Comparison of ENCODE assay signal across 18 mouse cellular contexts in genomic region chr16:92425875-92426274, GRCm38 (mm10). TPM values are rescaled to one million over a fixed set of nuclear protein-coding genes. Genes with fewer than 3 reads are reported as not detected.
DNase-seq lines count a peak whose midpoint lies in the region; ATAC-seq lines count a peak whose summit lies in the region.
"Had no signal": no experiment of that assay in that cellular context is flagged by ENCODE, and none has a peak within 500 bp of the region (broad histone marks: within the 10 kb centered on the region; RNA-seq: fewer than 3 reads in every experiment).

No protein-coding gene starts in this region.

- no peak for ATAC-seq in heart, embryonic 15.5 days (replicated peaks; ENCODE audit: insufficient number of reproducible peaks, insufficient read depth, low FRiP score, low read depth)
- ATAC-seq: midbrain, embryonic 13.5 days had no signal

- no peak overlapping the region for H3K4me2 ChIP-seq in heart, embryonic 15.5 days
- H3K4me2 ChIP-seq: limb, embryonic 15.5 days; midbrain, embryonic 13.5 days; neural tube, embryonic 12.5 days had no signal

- no peaks in the 10 kb centered on the region for H3K9me3 ChIP-seq in heart, embryonic 15.5 days (replicated peaks)
- H3K9me3 ChIP-seq: limb, embryonic 15.5 days; midbrain, embryonic 13.5 days; neural tube, embryonic 12.5 days had no signal

- H3K36me3 ChIP-seq in heart, embryonic 15.5 days: no peaks in the 10 kb centered on the region
- H3K36me3 ChIP-seq: limb, embryonic 15.5 days; midbrain, embryonic 13.5 days; neural tube, embryonic 12.5 days had no signal

- peak overlapping the region; percentile 95 for H3K27ac ChIP-seq in heart, embryonic 15.5 days
- H3K27ac ChIP-seq: kidney, postnatal 0 days; limb, embryonic 15.5 days; midbrain, embryonic 13.5 days; neural tube, embryonic 12.5 days had no signal

- whole genome bisulfite sequencing in heart, embryonic 15.5 days: 67% methylated on average over 11 of the region's 11 CpGs

- peaks cover 81% of the 10 kb centered on the region for H3K4me1 ChIP-seq in heart, embryonic 15.5 days (replicated peaks)

- no peak overlapping the region for H3K4me3 ChIP-seq in heart, embryonic 15.5 days
- H3K4me3 ChIP-seq: erythroblast, embryonic 14.5 days; limb, embryonic 15.5 days; midbrain, embryonic 13.5 days; neural tube, embryonic 12.5 days had no signal

- DNase-seq in heart, adult 8-10 months (ENCODE audit: low spot score): no peak
- DNase-seq in thymus, postnatal 0 days (ENCODE audit: low spot score): peak; percentile 9
- DNase-seq in thymus, adult 18-20 months: no peak
- DNase-seq in R1 (ENCODE audit: low read depth, low spot score): peak; percentile 67
- no peak for DNase-seq in layer of hippocampus, adult 9-10 months (ENCODE audit: low spot score)
- DNase-seq in layer of hippocampus, adult 9-11 months: no peak
- no peak for DNase-seq in spleen, postnatal 4 days (ENCODE audit: low spot score in 2 of 2)
- DNase-seq: adrenal gland, adult 2 months; lung, postnatal 14 days; right cerebral cortex, adult 18-20 months had no signal

- no peak overlapping the region for H3K9ac ChIP-seq in heart, embryonic 15.5 days
- H3K9ac ChIP-seq: limb, embryonic 15.5 days; midbrain, embryonic 13.5 days; neural tube, embryonic 12.5 days had no signal

- H3K27me3 ChIP-seq in heart, embryonic 15.5 days: no peaks in the 10 kb centered on the region
- H3K27me3 ChIP-seq: limb, embryonic 15.5 days; midbrain, embryonic 13.5 days; neural tube, embryonic 12.5 days had no signal

RNA-seq across cellular contexts. Expression of gene Rcan1, which starts 44.8 kb away (rescaled TPM):
- 85.3 and 94.4 TPM in 2 replicates for polyA plus RNA-seq in heart, embryonic 15.5 days (2015; fragmentation: Nextera tagmentation; extraction: Ambion mirVana)
- total RNA-seq in heart, adult 8-10 months (2022): 100 to 1,000 TPM in 1 of 4 experiments, 10 to 100 TPM in 3; 51.0 to 123 (median 71.2) TPM
- polyA plus RNA-seq in thymus, postnatal 0 days (2015; fragmentation: Nextera tagmentation; extraction: Ambion mirVana): 26.5 and 29.3 TPM in 2 replicates

RNA-seq across cellular contexts. Expression of gene Clic6, which starts 59.7 kb away (rescaled TPM):
- polyA plus RNA-seq in heart, embryonic 15.5 days (2015; fragmentation: Nextera tagmentation; extraction: Ambion mirVana): 1.8 and 2.9 TPM in 2 replicates
- total RNA-seq in heart, adult 8-10 months (2022): under 1 TPM; 0.34 to 0.63 (median 0.41) TPM
- polyA plus RNA-seq in thymus, postnatal 0 days (2015; fragmentation: Nextera tagmentation; extraction: Ambion mirVana): 0.20 and 0.24 TPM in 2 replicates
- total RNA-seq: hematopoietic stem cell, adult 5-6 weeks; MEL had no signal
- polyA plus RNA-seq: erythroblast, embryonic 14.5 days had no signal

Comparison
In these comparisons a context has a peak if more than half of its experiments do, and no peak if none do; other contexts are left out.
1. DNase-seq: peak in thymus, postnatal 0 days (single experiment) and R1 (single experiment); none in heart, adult 8-10 months (single experiment), thymus, adult 18-20 months (0 of 2), layer of hippocampus, adult 9-10 months (single experiment), layer of hippocampus, adult 9-11 months (single experiment) and spleen, postnatal 4 days (0 of 2).